Mouse (Mus musculus): ENCODE measurements around the gene AC124502.3.
"Not testable (repeated sequence)": the region's sequence is repeated elsewhere in the genome, so short reads cannot be mapped to it uniquely, and the experiment has no call there.

Gene AC124502.3

DNA sequence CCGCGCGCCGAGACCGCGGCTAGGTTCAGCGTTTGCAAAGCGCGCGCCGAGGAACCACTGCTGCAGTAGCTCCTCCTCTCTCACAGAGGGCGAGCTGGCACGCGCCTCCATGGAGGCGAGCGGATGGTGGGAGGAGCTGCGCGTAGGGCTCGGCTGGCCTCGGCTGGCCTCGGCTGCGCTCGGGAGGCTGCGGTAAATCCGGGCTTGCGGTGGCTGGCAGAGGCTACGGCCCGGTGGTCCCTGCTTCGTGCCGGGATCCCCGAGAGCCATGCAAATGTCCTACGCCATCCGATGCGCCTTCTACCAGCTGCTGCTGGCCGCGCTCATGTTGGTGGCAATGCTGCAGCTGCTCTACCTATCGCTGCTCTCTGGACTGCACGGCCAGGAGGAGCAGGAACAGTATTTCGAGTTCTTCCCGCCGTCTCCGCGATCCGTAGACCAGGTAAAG lies at the start of gene AC124502.3, which contains the start of gene B4gat1:
AC124502.3 (plus strand) TSS at position 183 of the 448 bp plus-strand sequence.
B4gat1 (plus strand) TSS at position 118 of the 448 bp plus-strand sequence.
- in situ Hi-C loops (cut with MboI; ENCODE audit: low sequenced_read_pairs): no loop called here

DNA sequence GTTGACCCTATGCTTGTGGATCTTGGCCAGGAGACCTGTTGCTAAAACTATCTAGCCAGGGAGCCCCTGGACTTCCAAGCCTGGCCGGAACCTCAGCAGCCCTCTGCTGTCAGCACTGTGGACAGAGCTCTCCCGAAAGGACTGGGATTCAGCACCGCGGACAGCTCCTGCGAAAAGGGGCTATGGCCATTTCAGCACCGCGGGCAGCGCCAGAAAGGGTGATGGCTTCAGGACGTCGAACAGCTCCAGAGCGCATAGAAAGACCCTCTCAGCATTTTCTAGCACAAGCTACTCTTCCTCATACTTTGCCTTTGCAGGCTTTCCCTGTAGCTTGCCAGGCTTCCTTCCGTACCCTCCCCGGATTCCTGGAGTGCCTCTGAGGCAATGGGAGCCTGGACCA lies 49.7 kb upstream of the AC124502.3 start:
- in situ Hi-C loops (cut with MboI; ENCODE audit: low sequenced_read_pairs): no loop called here

DNA sequence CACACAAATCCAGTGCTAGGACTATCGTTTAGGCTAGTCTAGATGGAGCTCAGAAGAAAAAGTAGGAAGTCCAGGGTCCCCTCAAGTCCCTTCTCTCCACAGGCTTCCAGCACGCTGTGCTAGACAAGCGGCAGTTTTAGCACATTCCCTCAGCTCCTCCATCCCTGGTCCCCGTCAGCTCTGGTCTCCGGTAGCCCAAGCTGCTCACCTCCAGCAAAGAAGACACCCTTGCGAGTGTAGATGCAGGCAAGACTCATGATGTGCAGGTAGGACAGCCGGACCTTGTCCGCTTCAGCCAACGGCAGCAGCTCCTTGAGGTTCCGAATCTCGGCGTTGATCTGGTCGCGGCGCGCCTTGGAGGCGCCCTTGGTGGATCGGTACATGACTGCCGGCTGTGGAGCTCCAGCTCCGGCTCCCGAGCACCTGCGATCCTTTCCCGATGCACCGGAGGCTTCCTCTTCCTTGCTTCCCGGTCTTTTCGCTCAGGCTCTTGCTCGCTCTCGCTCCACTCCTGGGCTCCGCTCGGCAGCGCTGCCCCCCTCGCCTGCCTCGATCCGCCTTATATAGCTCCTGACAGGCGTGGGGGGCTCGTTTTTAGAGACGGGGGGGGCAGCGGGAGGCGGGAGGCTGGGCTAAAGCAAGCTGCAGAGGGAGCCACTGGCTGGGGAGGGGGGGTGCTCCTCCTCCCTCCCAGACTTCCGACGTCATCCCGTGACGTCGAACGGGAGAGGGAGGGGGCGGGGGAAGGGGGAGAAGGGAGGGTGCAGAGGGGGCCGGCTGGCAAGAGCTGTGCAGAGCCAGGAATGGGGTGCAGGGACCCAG lies 49.0 kb upstream of the AC124502.3 start:
- in situ Hi-C loops (cut with MboI; ENCODE audit: low sequenced_read_pairs): no loop called here

DNA sequence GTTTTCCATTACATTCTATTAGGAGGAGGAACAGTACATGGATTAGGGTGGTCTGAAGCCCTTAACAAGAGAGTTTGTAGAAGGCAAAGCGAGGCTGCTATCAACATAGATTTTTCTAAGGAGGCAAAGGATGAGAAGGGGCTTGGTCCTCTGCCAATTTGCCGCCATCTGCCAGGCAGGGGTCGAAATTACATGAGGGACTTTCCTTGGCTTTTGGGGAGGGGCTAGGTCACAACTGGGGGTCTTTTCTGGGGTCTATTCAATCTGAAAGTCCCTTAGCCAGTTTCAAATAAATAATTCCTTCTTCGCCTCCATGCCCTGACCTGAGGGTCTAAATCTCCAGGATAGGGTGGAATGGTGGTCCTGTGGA lies 48.5 kb upstream of the AC124502.3 start, which contains the start of gene Npas4:
Npas4 (minus strand) TSS at position 61 of the 370 bp plus-strand sequence.
- in situ Hi-C loops (cut with MboI; ENCODE audit: low sequenced_read_pairs): no loop called here

DNA sequence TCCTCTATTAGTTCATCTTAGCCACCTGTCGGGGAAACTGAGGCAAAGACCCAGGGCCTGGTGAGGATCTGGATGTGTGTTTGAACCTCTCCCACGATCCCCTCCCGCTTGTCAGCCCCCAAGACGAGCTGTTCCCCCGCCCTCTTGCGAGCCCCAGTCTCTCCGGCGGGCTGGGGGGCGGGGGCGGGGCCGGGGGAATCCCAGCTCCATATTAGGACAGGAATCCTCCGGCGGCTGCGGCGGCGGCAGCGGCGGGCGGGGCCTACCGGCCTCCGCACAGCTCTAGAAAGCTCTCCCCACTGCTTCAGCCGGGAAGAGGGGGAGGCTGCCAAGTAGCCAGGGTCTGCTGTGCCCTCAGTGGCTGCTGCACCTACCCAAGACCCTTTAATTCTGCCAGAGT lies 48.0 kb upstream of the AC124502.3 start:
- in situ Hi-C loops (cut with MboI; ENCODE audit: low sequenced_read_pairs): no loop called here

DNA sequence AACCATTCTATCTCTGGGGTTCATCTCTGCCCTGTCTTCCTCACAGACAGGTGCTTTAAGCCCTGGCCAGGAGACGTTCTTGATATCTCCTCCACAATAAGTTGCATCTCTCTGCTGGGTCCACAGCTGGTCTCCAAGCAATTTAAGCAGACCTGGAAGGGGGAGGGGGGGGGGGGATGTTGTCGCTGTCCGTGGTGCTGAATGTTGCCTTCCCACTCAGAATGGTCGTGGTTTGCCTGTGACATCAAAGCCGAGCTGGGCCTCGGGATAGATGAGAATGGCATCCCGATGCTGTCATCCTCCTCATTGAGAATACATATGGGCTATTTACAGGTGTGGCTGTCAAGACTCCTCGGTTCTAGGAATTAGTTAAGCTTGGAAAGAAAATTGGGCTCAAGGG lies 46.3 kb upstream of the AC124502.3 start:
- in situ Hi-C loops (cut with MboI; ENCODE audit: low sequenced_read_pairs): no loop called here

DNA sequence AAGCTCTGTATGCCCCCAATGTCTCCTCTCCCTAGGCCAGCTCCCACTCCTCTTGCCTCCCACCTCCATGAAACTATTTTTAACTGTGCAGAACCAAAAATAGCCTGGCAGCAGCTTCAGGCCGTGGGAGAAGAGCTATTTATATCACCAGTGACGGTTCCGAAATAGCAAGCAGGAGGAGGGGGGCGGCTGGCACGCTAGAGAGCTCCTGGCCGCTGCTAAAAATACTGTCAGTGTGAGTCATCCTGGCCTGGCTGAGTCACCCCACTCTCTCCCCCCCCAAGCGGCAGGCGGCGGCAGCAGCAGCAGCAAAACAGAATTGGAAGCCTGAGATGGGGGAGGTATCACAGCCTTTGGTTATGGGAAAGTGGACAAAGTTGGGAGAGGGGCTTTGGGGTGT lies 45.8 kb upstream of the AC124502.3 start:
- in situ Hi-C loops (cut with MboI; ENCODE audit: low sequenced_read_pairs): no loop called here

DNA sequence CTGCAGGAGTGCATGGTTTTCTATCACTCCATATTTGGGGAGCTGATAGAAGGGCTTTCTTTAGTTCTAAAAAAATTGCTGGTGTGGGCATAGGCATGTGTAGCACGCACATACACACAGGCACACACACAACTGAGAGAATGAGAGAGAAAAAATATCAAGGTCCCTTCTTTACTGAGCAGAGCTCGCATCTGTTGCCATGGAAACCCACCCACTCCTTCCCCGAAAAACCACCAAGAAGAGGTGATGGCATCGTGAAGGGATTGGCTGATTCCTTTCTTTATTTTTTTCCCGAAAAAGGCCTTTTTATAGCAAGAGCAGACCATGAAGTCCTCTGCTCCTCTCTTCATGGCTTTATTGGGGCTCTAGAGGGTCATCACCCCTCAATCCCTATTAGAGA lies 44.6 kb upstream of the AC124502.3 start:
- in situ Hi-C loops (cut with MboI; ENCODE audit: low sequenced_read_pairs): no loop called here

DNA sequence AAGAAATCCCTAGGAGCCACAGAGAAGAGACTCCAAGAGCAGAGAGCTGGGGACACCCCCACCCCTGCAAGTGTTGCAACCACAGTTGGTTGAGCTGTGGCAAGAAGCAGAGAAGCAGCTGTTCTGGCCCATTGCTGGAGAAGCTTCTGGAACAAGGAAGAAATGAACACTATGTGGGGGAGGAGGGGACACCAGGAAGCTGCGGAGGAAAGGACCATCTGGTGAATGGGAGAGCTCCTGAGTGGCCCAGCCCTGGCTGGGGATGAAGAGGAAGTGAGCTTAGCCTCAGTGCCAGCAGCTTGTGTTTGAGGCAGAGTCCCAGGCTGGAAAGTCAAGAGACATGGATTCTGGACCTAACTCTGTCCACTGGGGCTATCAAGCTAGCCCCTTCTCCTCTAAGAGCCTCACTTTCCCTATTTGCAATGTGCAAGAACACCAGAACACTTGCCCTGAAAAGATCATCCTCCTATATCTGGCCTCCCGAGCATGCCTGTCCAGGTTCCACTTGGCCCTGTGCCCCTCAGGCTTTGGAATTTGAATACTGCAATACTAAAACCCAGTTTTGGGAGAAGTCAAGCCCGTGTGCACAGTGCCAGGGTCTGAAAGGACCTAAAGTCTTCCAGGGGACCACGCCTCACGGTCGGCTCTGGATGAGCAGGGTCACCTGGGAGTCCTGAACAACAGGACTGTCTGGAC lies 39.1 kb upstream of the AC124502.3 start:
- in situ Hi-C loops (cut with MboI; ENCODE audit: low sequenced_read_pairs): no loop called here

DNA sequence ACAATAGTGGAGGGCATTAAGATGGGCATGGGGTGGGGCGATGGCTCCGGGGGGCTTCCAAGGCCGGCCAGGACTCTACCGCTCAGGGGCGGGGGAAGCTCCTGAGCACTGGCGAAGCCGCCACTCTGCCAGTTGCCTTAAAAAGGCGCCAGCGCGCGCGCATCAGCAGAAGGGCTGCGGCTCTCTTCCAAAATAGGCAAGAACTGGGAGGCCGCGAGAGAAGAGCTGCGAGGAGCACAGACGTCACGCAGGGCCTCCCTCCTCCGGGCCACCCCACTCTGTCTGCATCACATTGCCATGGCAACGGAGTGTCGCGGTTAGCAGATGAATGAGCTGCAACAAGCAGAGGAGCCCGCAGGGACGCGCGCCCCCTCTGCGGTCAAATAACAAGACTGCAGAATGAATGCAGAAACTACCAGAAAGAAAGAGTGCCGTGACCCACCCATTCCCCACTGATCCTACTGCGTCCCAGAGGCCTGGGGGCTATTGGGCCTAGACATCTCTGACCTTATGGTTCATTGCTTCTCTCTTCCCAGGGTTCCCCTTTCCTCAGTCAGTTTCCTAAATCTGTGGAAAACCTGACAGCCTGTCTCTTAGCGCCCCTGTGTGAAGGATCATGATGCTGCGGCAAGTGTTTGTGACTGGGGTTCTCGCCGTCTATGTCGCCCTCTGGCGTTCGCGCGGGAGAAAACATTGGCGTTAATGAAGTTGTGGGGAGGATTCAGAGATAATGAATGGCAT lies 36.9 kb upstream of the AC124502.3 start:
- in situ Hi-C loops (cut with MboI; ENCODE audit: low sequenced_read_pairs): no loop called here

DNA sequence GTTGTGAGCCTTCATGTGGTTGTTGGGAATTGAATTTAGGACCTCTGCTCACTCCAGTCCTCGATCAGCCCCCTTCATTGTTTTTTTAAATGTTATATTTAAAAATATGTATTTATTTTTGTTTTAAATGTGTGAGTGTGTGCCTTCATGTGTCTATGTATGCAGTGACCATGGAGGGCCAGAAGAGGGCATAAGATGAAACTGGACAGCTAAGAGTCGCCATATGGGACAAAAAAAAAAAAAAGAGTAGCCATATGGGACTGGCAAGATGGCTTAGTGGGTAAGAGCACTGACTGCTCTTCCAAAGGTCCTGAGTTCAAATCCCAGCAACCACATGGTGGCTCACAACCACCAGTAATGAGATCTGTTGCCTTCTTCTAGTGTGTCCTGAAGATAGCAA lies 35.0 kb upstream of the AC124502.3 start:
- in situ Hi-C loops (cut with MboI; ENCODE audit: low sequenced_read_pairs): not testable (repeated sequence)

DNA sequence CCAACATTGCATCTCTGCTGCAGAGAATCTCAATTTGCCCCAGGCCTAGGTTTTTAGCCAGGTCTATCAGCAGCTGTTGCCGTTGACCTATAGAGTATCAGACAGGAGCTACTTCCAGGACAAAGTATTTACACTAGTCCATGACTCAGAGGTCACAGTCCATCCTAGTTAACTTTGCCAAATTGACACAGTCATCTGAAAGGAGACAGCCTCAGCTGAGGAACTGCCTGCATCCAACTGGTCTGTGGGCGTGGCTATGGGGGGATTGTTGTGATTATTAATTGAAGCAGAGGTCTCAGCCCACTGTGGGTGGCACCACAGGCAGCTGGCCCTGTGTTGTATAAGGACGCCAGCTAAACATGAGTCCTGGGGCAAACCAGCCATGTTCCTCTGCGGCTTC lies 33.8 kb upstream of the AC124502.3 start:
- in situ Hi-C loops (cut with MboI; ENCODE audit: low sequenced_read_pairs): no loop called here

DNA sequence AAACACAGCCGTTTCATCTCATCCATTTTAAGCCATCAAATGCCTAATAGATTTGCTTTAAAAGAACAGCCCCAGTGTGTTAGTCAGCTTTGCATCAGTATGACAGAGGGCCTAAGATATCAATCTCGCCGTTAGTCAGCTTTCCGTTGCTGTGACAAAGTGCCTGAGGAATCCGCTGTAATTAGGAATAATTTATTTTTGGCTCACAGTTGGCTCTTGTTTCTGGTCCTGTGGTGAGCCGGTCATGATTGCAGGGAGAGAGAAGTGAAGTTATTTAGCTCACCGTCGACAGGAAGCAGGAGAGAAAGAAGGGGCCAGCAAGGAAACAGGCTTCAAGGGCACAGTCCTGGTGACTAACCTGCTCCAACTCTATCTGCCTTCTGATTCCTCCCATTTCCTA lies 25.6 kb upstream of the AC124502.3 start:
- in situ Hi-C loops (cut with MboI; ENCODE audit: low sequenced_read_pairs): no loop called here

DNA sequence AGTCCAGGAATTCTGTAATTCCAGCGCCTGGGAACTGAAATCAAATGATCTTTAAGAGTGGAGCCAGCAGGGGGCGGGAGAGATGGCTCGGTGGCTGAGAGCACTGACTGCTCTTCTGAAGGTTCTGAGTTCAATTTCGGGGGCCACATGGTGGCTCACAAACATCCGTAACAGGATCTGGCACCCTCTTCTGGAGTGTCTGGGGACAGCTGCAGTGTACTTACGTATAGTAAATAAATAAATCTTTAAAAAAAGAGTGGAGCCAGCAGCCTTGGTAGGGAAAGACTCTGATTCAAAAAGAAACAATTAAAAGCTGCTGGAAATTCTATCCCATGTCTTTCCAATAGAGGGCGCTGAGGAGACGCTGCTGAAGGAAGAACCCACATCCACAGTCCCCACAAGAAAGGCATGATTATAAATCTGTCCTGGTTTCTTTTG lies 23.7 kb upstream of the AC124502.3 start:
- in situ Hi-C loops (cut with MboI; ENCODE audit: low sequenced_read_pairs): no loop called here

DNA sequence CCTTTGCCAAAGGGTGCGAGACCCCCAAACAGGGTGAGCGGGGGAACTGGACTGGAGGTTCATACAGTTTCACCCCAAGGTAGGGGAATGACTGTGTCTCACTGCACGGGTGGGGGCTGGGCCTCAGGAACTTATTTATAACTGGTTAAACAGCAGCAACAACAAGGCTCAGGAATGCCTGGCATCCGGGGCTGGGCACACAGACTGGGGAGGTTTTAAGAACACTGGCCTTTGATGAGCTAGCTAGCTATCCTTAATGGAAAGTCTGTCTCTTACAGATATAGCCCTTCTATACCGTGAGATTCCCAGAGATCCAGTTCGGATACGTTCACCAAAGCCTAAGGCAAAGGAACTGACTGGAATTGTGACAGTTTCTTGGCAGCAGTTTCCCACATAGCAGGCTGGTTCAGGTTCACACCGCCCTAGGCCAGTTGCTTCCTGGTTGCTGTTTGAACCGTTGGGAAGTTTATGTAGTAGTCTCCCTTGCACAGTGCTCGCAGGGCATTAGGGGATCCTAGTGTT lies 22.4 kb upstream of the AC124502.3 start:
- in situ Hi-C loops (cut with MboI; ENCODE audit: low sequenced_read_pairs): no loop called here

DNA sequence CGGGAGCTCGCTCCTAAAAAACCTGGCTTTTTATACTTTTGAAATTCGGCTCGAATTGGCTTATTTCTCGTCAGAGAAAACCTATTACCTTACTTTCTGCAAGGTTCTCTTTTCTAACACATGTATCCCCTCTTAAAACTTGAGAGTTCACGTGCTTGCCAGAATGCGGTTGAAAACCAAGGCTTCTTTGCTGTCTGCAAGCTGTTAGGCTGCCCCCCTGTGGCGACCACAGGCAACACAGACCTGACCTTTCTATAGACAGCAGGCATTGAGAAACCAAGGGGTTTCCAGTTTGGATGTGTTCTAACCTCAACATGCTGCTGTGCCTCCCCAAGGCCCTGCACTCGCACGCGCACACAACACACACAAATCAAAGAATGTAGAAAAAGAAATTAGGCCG lies 21.9 kb upstream of the AC124502.3 start:
- in situ Hi-C loops (cut with MboI; ENCODE audit: low sequenced_read_pairs): no loop called here

DNA sequence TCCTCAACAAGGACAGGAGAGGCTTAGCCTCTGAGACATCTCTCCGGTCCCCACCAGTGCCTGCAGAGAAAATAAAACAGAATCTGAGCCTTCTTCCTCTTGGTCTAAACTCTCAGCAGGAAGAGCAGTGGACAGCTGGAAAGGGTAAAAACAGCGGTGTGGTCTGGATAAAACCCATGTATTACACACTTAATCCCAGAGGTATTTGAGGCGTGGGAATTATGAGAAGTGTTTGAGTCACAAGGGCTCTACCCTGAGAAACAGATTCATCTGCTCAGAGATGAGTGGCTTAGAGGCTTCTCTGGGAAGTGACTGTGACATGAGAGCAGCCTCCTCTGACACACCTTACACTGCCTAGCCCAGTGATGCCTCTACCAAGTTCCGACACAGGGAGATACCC lies 21.1 kb upstream of the AC124502.3 start:
- in situ Hi-C loops (cut with MboI; ENCODE audit: low sequenced_read_pairs): no loop called here

DNA sequence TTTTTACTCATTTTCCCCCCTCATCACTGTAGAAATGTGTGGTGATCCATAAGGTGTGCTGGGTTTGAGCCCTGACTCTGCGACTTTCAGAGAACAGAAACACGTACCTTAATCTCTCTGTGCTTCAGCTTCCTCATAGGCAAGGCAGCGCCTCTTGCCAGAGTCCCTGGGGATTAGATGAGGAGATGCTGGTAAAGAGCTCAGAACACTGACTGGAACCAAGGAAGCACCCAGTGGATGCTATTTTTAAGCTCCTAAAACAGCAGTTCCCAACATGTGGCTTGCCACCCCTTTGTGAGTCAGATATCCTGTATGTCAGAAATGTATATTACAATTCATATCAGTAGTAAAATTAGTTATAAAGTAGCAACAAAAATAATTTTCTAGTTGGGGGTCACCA lies 20.5 kb upstream of the AC124502.3 start:
- in situ Hi-C loops (cut with MboI; ENCODE audit: low sequenced_read_pairs): no loop called here

DNA sequence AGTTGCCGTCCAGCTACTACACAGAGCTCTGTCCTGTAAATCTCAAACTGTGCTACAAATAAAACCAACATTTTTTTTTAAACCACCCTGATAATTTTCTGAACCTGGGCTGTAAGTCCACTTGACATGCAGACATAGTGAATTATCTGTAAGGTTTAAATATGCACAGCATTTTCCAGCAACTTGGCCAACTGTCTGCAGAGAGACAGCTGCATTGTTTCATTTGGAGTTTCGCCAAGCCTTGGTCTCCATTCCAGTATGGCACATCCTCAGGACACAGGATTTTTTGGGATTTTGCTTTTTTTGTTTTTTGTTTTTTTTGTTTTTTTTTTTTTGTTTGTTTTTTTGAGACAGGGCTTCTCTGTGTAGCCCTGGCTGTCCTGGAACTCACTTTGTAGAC lies 17.3 kb upstream of the AC124502.3 start:
- in situ Hi-C loops (cut with MboI; ENCODE audit: low sequenced_read_pairs): no loop called here

DNA sequence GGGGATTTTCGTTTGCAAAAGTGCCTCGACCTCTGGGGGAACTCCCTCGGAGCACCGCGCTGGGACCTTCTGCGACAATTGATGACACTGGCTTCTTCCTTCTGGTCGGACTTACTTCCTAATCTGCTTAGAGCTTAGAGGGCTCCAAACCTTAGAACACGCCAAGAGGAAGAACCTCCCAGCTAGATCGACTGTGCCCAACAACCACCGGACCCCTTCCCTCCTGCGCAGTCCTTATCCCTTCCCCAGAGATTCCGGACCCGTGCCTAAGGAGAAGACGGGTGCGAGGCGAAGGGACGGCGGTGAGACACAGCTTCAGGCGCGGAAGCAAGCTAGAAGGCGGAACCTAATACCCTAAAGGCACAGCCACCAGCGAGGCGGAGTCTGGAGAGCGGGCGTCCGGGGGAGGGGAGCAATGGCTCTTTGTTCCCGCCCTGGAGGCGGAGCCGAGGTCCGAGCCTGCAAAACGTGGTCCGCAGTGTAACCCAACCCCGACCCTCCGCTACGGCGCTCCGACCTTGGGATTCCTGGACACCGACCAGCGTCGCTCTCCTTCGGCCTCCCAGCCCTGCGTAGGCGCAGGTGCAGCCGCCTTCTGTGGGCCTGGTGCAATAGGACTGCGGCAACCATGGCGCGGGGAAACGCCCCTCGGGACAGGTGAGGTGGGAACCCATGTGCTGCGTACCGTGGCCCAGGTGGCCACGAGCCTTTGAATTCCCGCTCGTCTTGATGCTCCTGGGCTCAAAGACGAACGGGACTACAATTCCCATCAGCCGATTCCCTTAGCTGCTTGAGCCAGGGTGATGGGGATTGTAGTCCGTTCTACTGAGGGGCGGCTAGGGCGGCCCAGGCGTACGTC lies 14.8 kb upstream of the AC124502.3 start, which contains the start of gene Slc29a2:
Slc29a2 (plus strand) TSS at position 240 of the 859 bp plus-strand sequence.
- in situ Hi-C loops (cut with MboI; ENCODE audit: low sequenced_read_pairs): no loop called here

All from CH12F3 (cell line).